Mouse (Mus musculus) spleen, postnatal 4 days (tissue): ENCODE measurements at regions not wholly inside any gene's neighbourhood (a gene's known extent, or its start where the extent isn't known, plus 50 kb on each side); places are given as distances from the start of the nearest gene placed in this dataset.

Experiments used
- DNase-seq, 2 experiments: peaks; one replicate each; pipeline ENCODE4 v3.0.0; 2022; ENCODE audit warnings: low spot score in 2 of 2

GRCm38 (mm10) chr16:30735969-30736368 lies 136.4 kb downstream of the Fam43a start:
- DNase-seq = no peak

GRCm38 (mm10) chr16:30736662-30737326 lies 137.3 kb downstream of the Fam43a start:
- DNase-seq = no peak

GRCm38 (mm10) chr16:30737524-30737923 lies 138.0 kb downstream of the Fam43a start:
- DNase-seq = no peak

- no peak for DNase-seq
Measured at GRCm38 (mm10) chr16:30739651-30740050, 140.1 kb downstream of the Fam43a start.

GRCm38 (mm10) chr16:30741192-30741591 lies 141.7 kb downstream of the Fam43a start:
- DNase-seq = no peak

GRCm38 (mm10) chr16:30742474-30742873 lies 143.0 kb downstream of the Fam43a start:
- DNase-seq = no peak

GRCm38 (mm10) chr16:30743566-30743965 lies 144.0 kb downstream of the Fam43a start:
- DNase-seq = no peak

- no peak for DNase-seq
Measured at GRCm38 (mm10) chr16:30744237-30744636, 144.7 kb downstream of the Fam43a start.

- DNase-seq = no peak
Measured at GRCm38 (mm10) chr16:30745598-30746181, 146.2 kb downstream of the Fam43a start.

GRCm38 (mm10) chr16:30746211-30746610 lies 146.7 kb downstream of the Fam43a start:
- no peak for DNase-seq

- no peak for DNase-seq
Measured at GRCm38 (mm10) chr16:30749841-30750240, 150.3 kb downstream of the Fam43a start.

GRCm38 (mm10) chr16:30755771-30756170 lies 156.2 kb downstream of the Fam43a start:
- no peak for DNase-seq

GRCm38 (mm10) chr16:30756678-30757077 lies 157.2 kb downstream of the Fam43a start:
- DNase-seq = no peak

- DNase-seq = no peak
Measured at GRCm38 (mm10) chr16:30757556-30757955, 158.0 kb downstream of the Fam43a start.

- DNase-seq = no peak
Measured at GRCm38 (mm10) chr16:30758041-30758440, 158.5 kb downstream of the Fam43a start.

- DNase-seq = no peak
Measured at GRCm38 (mm10) chr16:30759503-30759902, 160.0 kb downstream of the Fam43a start.

GRCm38 (mm10) chr16:30761201-30761710 lies 161.7 kb downstream of the Fam43a start:
- no peak for DNase-seq

- DNase-seq = no peak
Measured at GRCm38 (mm10) chr16:30762898-30763595, 163.5 kb downstream of the Fam43a start.

GRCm38 (mm10) chr16:30765591-30765990 lies 166.1 kb downstream of the Fam43a start:
- DNase-seq = no peak

- DNase-seq = no peak
Measured at GRCm38 (mm10) chr16:30769007-30769442, 169.5 kb downstream of the Fam43a start.

GRCm38 (mm10) chr16:30769467-30769866 lies 169.9 kb downstream of the Fam43a start:
- no peak for DNase-seq

- DNase-seq = no peak
Measured at GRCm38 (mm10) chr16:30772802-30773201, 173.3 kb downstream of the Fam43a start.
